Mouse (Mus musculus): Measurements from ENCODE around the gene Golph3. TPM values are rescaled to one million over a fixed set of nuclear protein-coding genes. Genes with fewer than 3 reads are reported as not detected.

Golph3 gene
- 68.6 and 68.8 TPM in 2 replicates for total RNA-seq (2015; ENCODE audit: low replicate concordance)
- total RNA-seq (2017; ENCODE audit: low replicate concordance), result 58.3 and 77.7 TPM in 2 replicates

DNA sequence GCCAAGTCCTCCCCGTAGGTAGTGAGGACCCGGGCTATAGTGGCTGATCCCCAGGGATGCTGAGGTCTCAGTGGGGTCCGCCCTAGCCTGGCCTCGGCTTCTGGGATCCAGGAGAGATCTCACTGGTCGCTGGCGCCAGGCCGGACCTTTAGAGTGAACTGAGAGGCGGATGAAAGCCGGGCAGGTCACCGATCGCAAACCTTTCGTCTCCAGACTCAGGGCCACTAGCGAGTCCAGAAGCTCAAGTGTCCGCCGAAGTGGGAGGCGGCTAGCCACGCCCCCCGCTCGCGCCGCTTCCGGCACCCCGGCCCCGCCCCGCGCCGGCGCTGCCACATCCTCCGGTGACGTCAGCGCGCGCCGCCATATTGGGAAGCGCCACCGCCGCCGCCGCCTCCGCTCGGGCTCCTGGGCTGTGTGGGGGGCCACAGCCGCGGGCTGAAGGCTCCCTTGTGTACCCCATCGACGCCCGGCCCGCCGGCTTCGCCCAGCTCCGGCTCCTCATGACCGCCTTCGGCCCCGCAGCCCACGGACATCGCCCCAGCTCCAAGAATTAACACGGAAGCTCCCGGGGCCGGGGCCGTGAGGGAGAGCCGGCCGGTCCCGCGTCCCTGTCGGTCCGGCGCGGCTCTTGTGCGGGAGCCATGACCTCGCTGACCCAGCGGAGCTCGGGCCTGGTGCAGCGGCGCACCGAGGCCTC, at the start of gene Golph3:
Gene Golph3 (plus strand): TSS at position 360 of the 697 bp plus-strand sequence.
- ATAC-seq (replicated peaks; ENCODE audit: low FRiP score, poor library complexity, severe bottlenecking), result peak; percentile 92

DNA sequence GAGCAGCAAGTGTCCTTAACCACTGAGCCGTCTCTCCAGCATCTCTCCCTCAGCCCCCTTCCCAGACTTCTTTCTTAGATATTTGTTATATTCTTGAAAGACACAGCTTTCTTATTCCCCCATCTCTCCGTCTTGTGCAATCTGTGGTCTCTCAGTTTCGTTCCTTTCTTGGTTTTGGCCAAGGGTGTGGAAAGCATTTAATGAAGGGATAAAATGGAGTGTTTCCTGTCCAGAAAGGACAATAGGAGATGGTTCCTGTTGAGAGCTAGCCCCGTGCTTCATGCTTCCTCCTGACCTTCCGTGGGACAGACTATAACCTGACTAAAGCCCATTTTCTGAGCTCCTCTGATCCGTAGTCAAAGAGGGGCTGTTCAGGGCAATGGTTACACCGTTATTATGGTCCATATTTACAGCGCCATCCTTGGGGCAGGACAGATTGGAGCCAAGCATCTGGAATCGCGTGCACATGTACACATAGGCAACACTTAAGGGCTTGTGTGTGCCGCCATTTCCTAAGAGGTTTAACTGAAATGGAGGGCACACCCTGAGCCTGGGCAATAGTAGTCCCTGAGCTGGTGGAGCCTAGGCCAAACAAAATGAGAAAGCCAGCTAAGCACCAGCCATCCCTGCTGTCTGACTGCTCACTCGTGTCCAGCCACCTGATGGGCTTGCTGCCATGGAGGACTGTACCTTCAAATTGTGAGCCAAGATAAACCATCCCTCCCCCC, 47.8 kb upstream of the Golph3 start:
- no peak for ATAC-seq (replicated peaks; ENCODE audit: low FRiP score, poor library complexity, severe bottlenecking)

DNA sequence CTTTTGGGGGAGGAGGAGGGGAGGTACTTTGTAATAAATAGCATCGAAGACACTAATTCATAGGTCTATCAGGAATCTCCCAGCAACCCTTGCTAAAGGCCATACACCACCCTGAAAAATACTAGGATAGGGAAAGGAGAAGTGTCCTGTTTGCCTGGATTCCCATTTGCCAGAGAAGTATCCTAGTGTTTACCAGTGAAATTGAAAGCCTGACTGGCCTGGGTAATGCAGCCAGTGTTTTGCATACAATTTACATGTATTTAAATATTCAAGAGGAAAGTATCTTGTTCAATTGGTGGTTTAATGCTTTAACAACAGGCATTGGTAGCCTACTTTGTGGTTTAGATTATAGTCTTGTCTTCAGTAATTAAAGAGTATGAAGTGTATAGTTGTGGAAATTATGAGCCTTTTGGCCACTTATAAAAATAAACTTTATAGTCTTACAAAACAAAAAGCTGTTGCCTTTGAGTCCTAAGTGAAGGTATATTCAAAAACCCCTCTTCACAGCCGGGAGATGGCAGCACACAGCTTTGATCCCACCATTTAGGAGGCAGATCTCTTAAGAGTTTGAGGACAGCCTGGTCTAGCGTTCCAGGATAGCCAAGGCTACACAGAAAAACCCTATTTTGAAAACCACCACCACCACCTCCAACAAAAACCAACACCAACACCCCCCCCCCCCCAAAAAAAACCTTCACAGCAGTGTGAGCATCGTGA, 47.0 kb upstream of the Golph3 start:
- no peak for ATAC-seq (replicated peaks; ENCODE audit: low FRiP score, poor library complexity, severe bottlenecking)

DNA sequence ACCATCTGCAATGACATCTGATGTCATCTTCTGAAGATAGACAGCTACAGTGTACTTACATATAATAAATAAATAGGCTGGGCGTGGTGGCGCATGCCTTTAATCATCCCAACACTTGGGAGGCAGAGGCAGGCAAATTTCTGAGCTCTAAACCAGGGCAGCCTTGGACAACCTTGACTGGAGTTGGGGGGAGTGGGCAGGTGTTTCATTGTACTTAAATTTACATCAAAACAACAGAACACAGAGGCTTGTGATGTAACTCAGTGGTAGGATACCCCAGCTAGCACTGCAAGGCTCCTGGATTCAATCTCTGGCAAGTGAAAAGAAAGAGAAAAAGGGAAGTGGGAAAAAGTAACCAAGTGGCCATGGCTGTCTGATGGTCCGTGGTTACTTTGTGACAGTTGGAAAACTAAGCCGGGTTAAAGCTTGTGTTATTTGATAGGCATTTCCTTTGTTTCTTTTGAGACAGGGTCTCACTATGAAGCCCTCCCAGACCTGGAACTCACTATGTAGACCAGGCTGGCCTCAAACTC, 46.1 kb upstream of the Golph3 start:
- no peak for ATAC-seq (replicated peaks; ENCODE audit: low FRiP score, poor library complexity, severe bottlenecking)

DNA sequence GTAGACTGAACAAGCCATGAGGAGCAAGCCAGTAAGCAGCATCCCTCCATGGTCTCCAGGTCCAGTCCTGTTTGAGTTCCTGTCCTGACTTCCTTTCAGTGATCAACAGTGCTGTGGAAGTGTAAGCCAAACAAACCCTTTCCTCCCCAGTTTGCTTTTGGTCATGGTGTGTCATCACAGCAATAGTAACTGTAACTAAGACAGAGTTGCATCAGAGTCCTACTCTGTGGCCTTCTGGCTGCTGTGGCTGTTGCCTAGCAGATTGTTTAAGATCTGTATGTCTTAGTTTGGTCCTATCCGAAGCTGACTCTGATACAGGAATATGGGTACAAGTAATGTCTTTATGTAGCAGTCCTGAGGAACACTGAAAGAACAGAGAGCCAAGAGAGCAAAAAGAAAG, 41.4 kb upstream of the Golph3 start:
- ATAC-seq (replicated peaks; ENCODE audit: low FRiP score, poor library complexity, severe bottlenecking), result no peak

DNA sequence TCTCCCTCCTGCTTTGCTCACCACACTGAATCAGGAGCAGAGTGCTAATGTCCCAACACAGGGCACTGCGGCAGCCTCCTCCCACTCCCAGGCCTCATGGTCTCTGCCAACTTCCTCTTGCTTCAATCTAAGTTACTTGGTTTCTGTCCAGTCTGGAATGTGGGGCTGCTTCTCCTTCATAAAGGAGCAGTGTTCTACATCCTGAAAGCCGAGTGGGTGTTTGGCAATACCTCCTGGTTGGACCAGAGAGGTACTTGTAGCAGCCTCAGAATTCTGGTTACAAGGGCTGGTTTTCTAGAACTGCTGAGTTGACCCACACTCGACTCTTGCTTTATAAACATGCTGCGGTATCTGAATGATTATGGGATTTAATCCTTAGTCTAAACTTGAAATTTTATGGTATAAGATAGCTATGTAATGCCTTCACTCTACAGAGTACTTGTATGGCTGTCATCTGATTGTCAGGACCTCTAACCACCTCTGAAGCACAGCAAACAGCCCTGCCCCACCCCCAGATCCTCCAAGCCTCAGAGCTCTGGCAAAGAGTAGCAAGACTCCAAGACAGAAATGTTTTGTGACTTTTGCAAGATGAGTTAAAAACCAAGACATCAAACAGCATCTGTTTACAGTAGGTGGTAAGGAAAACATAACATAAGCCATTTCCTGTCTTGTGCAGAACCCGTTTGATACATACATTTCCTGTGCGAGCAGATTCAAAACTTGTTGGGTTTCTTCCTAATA, 36.3 kb upstream of the Golph3 start:
- no peak for ATAC-seq (replicated peaks; ENCODE audit: low FRiP score, poor library complexity, severe bottlenecking)

DNA sequence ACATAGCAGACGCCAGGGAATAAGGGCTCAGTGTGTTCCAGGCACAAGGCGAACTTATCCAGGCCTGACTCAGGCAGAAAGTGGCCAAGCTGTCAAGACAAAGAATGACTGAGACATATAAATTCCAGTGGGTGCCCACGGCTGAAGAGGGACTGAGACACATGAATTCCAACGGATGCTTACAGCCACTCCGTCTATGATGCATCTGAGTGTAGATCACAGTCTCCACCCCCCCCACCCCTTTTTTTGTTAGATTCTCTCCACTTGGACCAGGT, 35.8 kb upstream of the Golph3 start:
- ATAC-seq (replicated peaks; ENCODE audit: low FRiP score, poor library complexity, severe bottlenecking), result no peak

DNA sequence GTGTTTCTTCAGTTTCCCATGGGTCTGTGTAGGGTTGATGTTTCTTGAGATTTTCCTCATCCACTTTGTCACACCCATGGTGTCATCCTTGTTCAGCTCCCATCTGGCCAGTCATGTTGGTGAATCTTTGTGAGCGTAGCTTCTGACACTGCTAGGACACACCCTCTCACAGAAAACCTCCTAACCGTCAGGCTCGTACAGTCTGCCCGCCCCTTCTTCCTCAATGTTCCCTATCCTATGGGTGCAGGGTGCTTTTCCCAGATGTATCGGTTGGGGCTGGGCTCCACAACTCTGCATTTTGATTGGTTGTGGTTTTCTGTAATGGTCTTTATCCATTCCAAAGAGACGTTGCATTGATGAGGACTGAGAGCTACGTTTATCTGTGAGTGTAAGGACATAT, 30.9 kb upstream of the Golph3 start:
- no peak for ATAC-seq (replicated peaks; ENCODE audit: low FRiP score, poor library complexity, severe bottlenecking)

DNA sequence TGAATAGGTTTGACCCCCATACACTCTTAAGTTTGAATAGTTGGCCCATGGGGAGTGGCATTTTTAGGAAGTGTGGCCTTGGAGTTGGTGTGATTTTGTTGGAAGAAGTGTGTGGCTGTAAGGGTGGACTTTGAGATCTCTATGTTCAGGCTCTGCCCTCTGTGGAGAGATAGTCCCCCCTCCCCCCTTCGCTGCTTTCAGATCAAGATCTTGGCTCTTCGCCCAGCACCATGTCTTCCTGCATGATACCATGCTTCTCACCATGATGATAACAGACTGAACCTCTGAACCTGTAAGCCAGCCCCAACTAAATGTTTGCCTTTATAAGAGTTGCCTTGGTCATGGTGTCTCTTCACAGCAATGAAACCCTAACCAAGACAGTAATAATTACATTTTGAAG, 29.5 kb upstream of the Golph3 start:
- ATAC-seq (replicated peaks; ENCODE audit: low FRiP score, poor library complexity, severe bottlenecking), result no peak

DNA sequence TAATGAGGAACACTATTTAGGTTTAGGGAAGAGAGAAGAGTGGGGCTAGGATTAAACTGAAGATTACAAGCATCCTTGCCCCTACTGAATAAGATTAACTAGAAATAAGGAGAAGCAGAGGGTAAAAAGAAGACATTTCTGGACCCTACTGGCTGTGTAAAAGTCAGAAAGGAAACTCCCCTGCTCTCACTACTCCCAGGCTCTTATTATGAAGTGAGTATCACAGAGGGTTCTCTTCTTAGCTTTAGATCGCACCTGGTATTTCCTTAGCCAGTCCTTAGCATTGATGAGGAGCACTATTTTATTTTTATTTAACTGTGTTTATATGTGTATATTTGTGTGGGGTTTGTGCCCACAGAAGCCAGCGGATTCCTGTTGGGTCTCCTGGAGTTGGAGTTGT, 25.0 kb upstream of the Golph3 start:
- no peak for ATAC-seq (replicated peaks; ENCODE audit: low FRiP score, poor library complexity, severe bottlenecking)

DNA sequence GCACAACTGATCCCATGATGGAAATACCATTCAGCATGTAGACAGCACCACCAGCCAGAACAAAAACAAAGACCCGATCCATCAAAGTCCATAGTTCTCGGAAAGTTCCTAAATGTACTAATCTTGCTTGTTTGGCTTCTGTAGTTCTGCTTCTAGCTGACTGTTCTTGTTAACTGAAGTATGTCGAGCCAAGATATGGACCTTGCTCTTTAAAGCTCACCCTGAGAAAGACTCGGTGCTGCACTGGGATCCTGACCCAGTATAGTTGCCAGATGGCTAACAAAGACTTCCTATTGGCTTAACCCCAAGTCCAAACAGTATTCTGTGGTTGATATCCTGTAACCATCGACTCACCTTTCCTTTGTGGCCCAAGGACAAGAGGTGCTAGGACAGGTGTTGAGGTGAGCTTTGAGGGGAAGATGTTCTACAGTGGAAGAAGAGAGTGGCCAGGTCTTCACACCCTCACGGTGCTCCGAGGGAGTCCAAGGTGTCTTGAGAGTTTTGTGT, 23.0 kb upstream of the Golph3 start:
- ATAC-seq (replicated peaks; ENCODE audit: low FRiP score, poor library complexity, severe bottlenecking), result no peak

DNA sequence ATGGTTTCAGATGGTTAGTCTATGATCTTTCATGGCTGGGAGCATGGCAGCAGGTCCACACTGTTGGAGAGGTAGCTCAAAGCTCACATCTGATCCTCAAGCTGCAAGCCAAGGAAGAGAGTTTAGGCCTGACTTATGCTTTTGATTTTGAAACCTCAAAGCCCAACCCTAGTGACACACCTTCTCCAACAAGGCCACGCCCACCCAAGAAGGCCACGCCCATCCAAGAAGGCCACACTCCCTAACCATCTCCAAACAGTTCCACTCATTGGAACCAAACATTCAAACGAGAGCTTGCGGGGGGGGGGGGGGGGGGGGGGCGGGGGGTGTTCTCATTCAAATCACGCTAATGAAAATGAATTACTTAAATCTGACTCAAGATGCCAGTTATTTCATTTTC, 19.5 kb upstream of the Golph3 start:
- ATAC-seq (replicated peaks; ENCODE audit: low FRiP score, poor library complexity, severe bottlenecking), result no peak

DNA sequence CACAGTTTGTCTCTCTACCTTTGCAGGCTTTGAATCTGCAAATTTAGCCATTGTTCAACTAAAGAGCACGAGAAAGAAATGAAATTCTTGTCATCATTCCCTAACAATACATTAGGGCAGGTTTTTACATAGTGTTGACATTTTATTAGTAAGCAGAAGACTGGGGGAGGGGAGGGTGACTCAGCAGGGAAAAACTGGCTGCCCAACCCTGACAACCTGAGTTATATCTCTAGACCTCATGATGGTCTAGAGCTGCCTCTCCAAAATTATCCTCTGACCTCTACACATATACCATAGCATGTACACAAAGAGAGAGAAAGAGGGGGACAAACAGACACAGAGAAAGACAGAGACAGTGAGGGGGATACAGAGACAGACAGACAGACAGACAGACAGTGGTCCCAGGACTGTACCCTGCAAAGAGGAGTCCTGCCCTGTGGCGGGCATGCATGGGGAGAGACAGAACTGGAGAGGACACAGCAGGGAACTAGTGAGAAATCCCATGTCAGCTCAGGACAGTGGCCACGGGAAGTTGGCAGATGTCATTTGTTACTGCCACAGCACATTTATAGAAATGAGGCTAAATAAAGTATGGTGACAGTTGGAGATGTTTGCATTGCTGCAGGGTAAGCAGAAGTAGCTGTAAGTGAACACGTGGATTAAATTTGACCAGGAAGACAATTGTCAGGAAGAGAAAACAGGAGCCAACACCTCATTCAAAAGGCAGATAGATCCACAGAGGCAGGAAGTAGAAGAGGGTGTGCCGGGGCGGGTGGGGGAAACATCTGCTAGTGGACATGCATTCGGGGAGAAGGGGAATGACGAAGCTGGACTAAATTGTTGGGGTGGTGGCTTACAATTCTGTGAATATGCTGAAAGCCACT, 14.8 kb upstream of the Golph3 start:
- ATAC-seq (replicated peaks; ENCODE audit: low FRiP score, poor library complexity, severe bottlenecking), result peak; percentile 56

DNA sequence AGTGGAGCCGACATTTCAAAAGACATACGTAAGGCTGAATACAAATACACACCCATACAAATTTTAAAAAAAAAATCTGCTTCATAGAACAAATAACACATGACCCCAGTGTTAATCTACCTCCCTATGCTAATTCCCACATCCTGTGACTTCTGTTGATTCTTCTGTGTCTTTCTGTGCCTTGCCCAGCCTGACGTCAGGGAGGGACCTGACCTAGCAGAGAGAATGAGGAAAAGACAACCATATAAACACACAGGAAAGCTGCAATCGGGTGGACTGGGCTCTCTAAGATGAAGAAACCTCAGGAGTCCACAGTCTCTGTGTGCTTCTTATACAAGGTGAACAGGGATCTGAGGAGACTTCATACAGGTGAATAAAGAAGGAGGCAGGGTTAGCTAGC, 14.1 kb upstream of the Golph3 start:
- ATAC-seq (replicated peaks; ENCODE audit: low FRiP score, poor library complexity, severe bottlenecking), result no peak

DNA sequence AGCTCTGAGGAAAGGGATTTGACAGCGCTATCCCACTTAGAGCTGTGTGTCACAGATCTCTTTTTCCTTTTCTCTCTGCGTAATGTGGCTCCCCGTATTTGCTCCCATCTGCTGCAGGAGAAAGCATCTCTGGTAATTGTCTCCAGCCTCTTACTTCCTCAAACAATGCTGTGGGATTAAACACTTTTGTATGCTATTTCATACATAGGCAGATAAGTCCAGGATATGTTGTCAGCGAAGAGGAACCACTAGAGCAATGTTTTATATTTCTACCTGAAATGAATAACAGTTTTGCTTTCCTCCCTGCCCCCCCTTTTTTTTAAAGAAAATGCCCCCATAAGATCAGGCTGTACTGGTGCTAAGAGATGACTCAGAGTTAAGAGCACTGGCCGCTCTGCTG, 12.7 kb upstream of the Golph3 start:
- ATAC-seq (replicated peaks; ENCODE audit: low FRiP score, poor library complexity, severe bottlenecking), result no peak

DNA sequence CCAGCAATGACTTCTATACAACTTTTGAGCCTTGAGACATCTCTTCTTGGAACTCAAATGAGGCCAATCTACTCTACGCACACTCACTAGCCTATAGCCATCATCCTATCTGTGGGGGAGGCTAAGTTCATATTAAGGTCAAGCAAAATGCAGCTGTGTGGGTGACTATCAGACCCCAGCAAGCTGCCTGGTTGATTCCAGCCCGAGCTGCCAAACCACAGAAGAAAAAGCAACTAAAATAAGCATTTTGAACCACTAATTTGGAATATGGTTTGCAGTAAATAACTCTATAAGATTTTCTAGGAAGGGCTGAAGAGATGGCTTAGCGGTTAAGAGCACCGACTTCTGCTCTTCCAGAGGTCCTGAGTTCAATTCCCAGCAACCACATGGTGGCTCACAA, 10.6 kb upstream of the Golph3 start:
- ATAC-seq (replicated peaks; ENCODE audit: low FRiP score, poor library complexity, severe bottlenecking), result no peak

DNA sequence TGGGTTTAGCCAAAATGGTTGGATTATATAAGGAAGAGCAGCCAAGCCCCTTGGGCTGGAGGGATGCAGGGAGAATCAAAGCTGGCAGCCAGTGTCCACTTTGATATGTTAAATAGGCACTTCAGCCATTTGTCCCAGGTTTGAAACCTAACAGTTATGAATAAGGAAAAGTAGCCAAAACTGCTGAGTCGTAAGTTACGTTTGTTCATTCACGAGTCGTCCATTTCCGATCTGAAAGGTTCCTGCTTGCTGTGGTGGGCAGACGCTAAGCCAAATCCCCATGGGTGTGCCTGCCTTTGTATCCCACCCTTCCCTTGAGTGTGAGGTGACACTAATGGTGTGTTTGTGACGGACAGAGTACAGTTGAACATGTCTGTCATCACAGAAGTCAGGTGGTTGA, 9.8 kb upstream of the Golph3 start:
- no peak for ATAC-seq (replicated peaks; ENCODE audit: low FRiP score, poor library complexity, severe bottlenecking)

DNA sequence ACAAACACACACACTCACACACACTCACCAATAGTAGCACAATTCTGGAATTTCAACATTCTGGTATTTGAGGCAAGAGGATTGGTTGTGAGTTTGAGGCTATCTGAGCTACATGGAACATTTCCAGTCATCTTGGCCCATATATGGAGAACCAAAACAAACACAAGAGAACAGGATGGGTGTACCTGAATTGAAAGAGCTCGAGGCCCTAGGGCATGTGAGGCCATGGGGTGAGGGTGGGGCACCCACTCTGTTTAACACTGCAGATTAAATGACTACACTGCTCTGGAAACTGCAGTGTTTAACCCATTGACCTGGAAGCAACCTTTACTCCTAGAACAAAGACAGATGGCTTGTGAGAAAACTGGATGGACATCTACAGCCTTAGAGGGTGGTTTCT, 8.0 kb upstream of the Golph3 start:
- no peak for ATAC-seq (replicated peaks; ENCODE audit: low FRiP score, poor library complexity, severe bottlenecking)

DNA sequence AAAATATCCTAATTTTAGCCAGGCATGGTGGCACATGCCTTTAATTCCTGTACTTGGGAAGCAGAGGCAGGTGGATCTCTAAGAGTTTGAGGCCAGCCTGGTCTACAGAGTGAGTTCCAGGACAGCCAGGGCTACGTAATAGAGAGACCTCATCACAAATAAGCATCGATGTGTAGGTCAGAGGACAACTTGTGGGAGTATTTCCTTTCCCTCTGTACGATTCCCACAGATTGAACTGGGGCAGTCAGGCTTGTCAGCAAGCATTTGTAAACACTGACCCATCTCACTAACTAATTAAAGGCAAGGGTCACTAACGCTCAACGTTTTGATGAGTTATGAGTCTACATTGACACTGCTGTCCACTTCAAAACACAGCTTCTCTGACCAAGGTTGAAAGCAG, 6.7 kb upstream of the Golph3 start:
- ATAC-seq (replicated peaks; ENCODE audit: low FRiP score, poor library complexity, severe bottlenecking), result no peak

Measured in erythroblast, adult 5-6 weeks (primary cell).